Mouse (Mus musculus) intestine, embryonic 15.5 days (tissue): ENCODE measurements around the gene 1700024P04Rik. TPM values are rescaled to one million over a fixed set of nuclear protein-coding genes. Genes with fewer than 3 reads are reported as not detected.

Source experiments
- ATAC-seq: fragments of 200-750 bp; cut with Nextera tagmentation; 2 replicates; pipeline ENCODE4 v1.8.0; 2017; ENCODE audit warnings: moderate TSS enrichment, moderate library complexity
- H3K27ac ChIP-seq: fragments of 300-500 bp; sonication (generic); 2 replicates; pipeline ENCODE4 v1.5.1; 2015; ENCODE audit warnings: mild to moderate bottlenecking, inconsistent platforms
- H3K27me3 ChIP-seq: fragments of 300-500 bp; sonication (generic); replicated peaks from 2 replicates; pipeline ENCODE4 v1.6.1; 2015; ENCODE audit warnings: inconsistent platforms
- H3K36me3 ChIP-seq: fragments of 300-500 bp; sonication (generic); 2 replicates; pipeline ENCODE4 v1.6.1; 2015; ENCODE audit warnings: inconsistent platforms
- H3K4me1 ChIP-seq: fragments of 300-500 bp; sonication (generic); replicated peaks from 2 replicates; pipeline ENCODE4 v1.6.1; 2015; ENCODE audit warnings: inconsistent platforms
- H3K4me2 ChIP-seq: fragments of 300-500 bp; sonication (generic); replicated peaks from 2 replicates; pipeline ENCODE4 v1.6.1; 2015; ENCODE audit warnings: mild to moderate bottlenecking, inconsistent platforms
- H3K4me3 ChIP-seq: fragments of 300-500 bp; sonication (generic); replicated peaks from 2 replicates; pipeline ENCODE4 v1.5.1; 2015; ENCODE audit warnings: inconsistent platforms
- H3K9ac ChIP-seq: fragments of 300-500 bp; sonication (generic); 2 replicates; pipeline ENCODE4 v1.6.1; 2015; ENCODE audit warnings: inconsistent platforms
- H3K9me3 ChIP-seq: fragments of 300-500 bp; sonication (generic); 2 replicates; pipeline ENCODE4 v1.6.1; 2016; ENCODE audit warnings: inconsistent platforms
- WGBS: fragments of 180-500 bp; shearing (Covaris S2); methylation state at CpG from one replicate; pipeline ENCODE4 v1.1.7; 2015; 5-methylcytosine and 5-hydroxymethylcytosine counted together
- polyA plus RNA-seq: library from polyadenylated mRNA; unstranded; fragments of >200 nt; fragmentation: Nextera tagmentation; extraction: Ambion mirVana; gene quantifications from 2 replicates; pipeline ENCODE4 v1.2.1, GENCODE M21; 2015

Gene 1700024P04Rik
- polyA plus RNA-seq, 1 experiment from 2014 or later: not detected

- 87% methylated on average over 2 of the region's 2 CpGs for WGBS
- Histone ChIP-seq H3K9me3 (no peaks in the 10 kb centered on the region), H3K4me3 (no peak overlapping the region), H3K36me3 (no peaks in the 10 kb centered on the region), H3K9ac (no peak overlapping the region), H3K27ac (no peak overlapping the region), H3K27me3 (no peaks in the 10 kb centered on the region), H3K4me2 (no peak overlapping the region), H3K4me1 (peaks cover 4% of the 10 kb centered on the region; the same call in 1 of the 2 replicates)
- no peak for ATAC-seq
Observed at GRCm38 (mm10) chr13:98956209-98956608, 28.2 kb downstream of the 1700024P04Rik start.

GRCm38 (mm10) chr13:98955676-98956075, 28.7 kb downstream of the 1700024P04Rik start:
- Histone ChIP-seq H3K9me3 (no peaks in the 10 kb centered on the region), H3K4me1 (peaks cover 4% of the 10 kb centered on the region; the same call in 1 of the 2 replicates), H3K27ac (0 out of 2 replicates have a peak overlapping the region, but pooled peaks have one; percentile 44), H3K36me3 (no peaks in the 10 kb centered on the region), H3K9ac (no peak overlapping the region), H3K4me2 (no peak overlapping the region; the same call in 1 of the 2 replicates), H3K4me3 (no peak overlapping the region), H3K27me3 (no peaks in the 10 kb centered on the region)
- WGBS: 50% methylated on average over 6 of the region's 6 CpGs
- peak; percentile 93 for ATAC-seq

- H3K4me1 ChIP-seq: peaks cover 4% of the 10 kb centered on the region; the same call in 1 of the 2 replicates
- no peak overlapping the region for H3K4me3 ChIP-seq
- no peak overlapping the region for H3K9ac ChIP-seq
- peak overlapping the region; percentile 44; the same call in 1 of the 2 replicates for H3K27ac ChIP-seq
- WGBS: 11% methylated on average over 5 of the region's 5 CpGs
- no peaks in the 10 kb centered on the region for H3K9me3 ChIP-seq
- H3K36me3 ChIP-seq: no peaks in the 10 kb centered on the region
- peak; percentile 86 for ATAC-seq
- no peaks in the 10 kb centered on the region for H3K27me3 ChIP-seq
- no peak overlapping the region; the same call in 1 of the 2 replicates for H3K4me2 ChIP-seq
Observed at GRCm38 (mm10) chr13:98955226-98955625, 29.1 kb downstream of the 1700024P04Rik start.

GRCm38 (mm10) chr13:98953830-98954229, 30.5 kb downstream of the 1700024P04Rik start:
- Histone ChIP-seq H3K36me3 (no peaks in the 10 kb centered on the region), H3K27ac (no peak overlapping the region), H3K4me3 (no peak overlapping the region), H3K9ac (no peak overlapping the region), H3K4me1 (peaks cover 4% of the 10 kb centered on the region; the same call in 1 of the 2 replicates), H3K9me3 (no peaks in the 10 kb centered on the region), H3K4me2 (no peak overlapping the region), H3K27me3 (no peaks in the 10 kb centered on the region)
- no peak for ATAC-seq
- 73% methylated on average over 5 of the region's 5 CpGs for WGBS

GRCm38 (mm10) chr13:98951951-98952350, 32.4 kb downstream of the 1700024P04Rik start:
- peaks cover 4% of the 10 kb centered on the region; the same call in 1 of the 2 replicates for H3K4me1 ChIP-seq
- H3K27me3 ChIP-seq: no peaks in the 10 kb centered on the region
- no peak overlapping the region for H3K4me2 ChIP-seq
- no peak overlapping the region for H3K4me3 ChIP-seq
- H3K9ac ChIP-seq: no peak overlapping the region
- H3K27ac ChIP-seq: no peak overlapping the region
- no peak for ATAC-seq
- H3K9me3 ChIP-seq: no peaks in the 10 kb centered on the region
- H3K36me3 ChIP-seq: no peaks in the 10 kb centered on the region
- WGBS: 70% methylated on average over 7 of the region's 7 CpGs

GRCm38 (mm10) chr13:98948146-98948545, 36.2 kb downstream of the 1700024P04Rik start:
- Histone ChIP-seq H3K27ac (no peak overlapping the region), H3K9ac (no peak overlapping the region), H3K27me3 (no peaks in the 10 kb centered on the region), H3K4me2 (no peak overlapping the region), H3K4me3 (no peak overlapping the region), H3K36me3 (no peaks in the 10 kb centered on the region), H3K4me1 (no peaks in the 10 kb centered on the region), H3K9me3 (no peaks in the 10 kb centered on the region)
- 33% methylated on average over 4 of the region's 4 CpGs for WGBS
- no peak for ATAC-seq

GRCm38 (mm10) chr13:98946434-98946833, 37.9 kb downstream of the 1700024P04Rik start:
- Histone ChIP-seq H3K4me1 (peaks cover 3% of the 10 kb centered on the region; the same call in 1 of the 2 replicates), H3K36me3 (no peaks in the 10 kb centered on the region), H3K4me3 (no peak overlapping the region), H3K9ac (no peak overlapping the region), H3K27me3 (no peaks in the 10 kb centered on the region), H3K27ac (no peak overlapping the region), H3K9me3 (no peaks in the 10 kb centered on the region), H3K4me2 (no peak overlapping the region)
- no peak for ATAC-seq
- WGBS: 67% methylated on average over 7 of the region's 7 CpGs

- Histone ChIP-seq H3K36me3 (no peaks in the 10 kb centered on the region), H3K4me1 (peaks cover 3% of the 10 kb centered on the region; the same call in 1 of the 2 replicates), H3K27me3 (no peaks in the 10 kb centered on the region), H3K4me2 (no peak overlapping the region), H3K9me3 (no peaks in the 10 kb centered on the region), H3K27ac (no peak overlapping the region), H3K4me3 (no peak overlapping the region), H3K9ac (no peak overlapping the region)
- 38% methylated on average over 3 of the region's 3 CpGs for WGBS
- no peak for ATAC-seq
Observed at GRCm38 (mm10) chr13:98945908-98946307, 38.5 kb downstream of the 1700024P04Rik start.

GRCm38 (mm10) chr13:98945381-98945780, 39.0 kb downstream of the 1700024P04Rik start:
- 80% methylated on average over 4 of the region's 4 CpGs for WGBS
- Histone ChIP-seq H3K9me3 (no peaks in the 10 kb centered on the region), H3K9ac (no peak overlapping the region), H3K27me3 (no peaks in the 10 kb centered on the region), H3K27ac (no peak overlapping the region), H3K36me3 (no peaks in the 10 kb centered on the region), H3K4me3 (no peak overlapping the region), H3K4me1 (peaks cover 3% of the 10 kb centered on the region; the same call in 1 of the 2 replicates), H3K4me2 (no peak overlapping the region)
- no peak for ATAC-seq

- peak overlapping the region; percentile 39 for H3K4me2 ChIP-seq
- no peak overlapping the region for H3K9ac ChIP-seq
- H3K27ac ChIP-seq: no peak overlapping the region
- 0 out of 2 replicates have a peak overlapping the region, but pooled peaks have one; percentile 16 for H3K4me3 ChIP-seq
- H3K36me3 ChIP-seq: no peaks in the 10 kb centered on the region
- no peaks in the 10 kb centered on the region for H3K27me3 ChIP-seq
- no peaks in the 10 kb centered on the region for H3K9me3 ChIP-seq
- H3K4me1 ChIP-seq: peaks cover 3% of the 10 kb centered on the region; the same call in 1 of the 2 replicates
- ATAC-seq: 0 out of 2 replicates have a peak, but pooled peaks have one; percentile 45
- WGBS: 31% methylated on average over 7 of the region's 7 CpGs
Observed at GRCm38 (mm10) chr13:98944620-98945081, 39.7 kb downstream of the 1700024P04Rik start.

GRCm38 (mm10) chr13:98942360-98942759, 42.0 kb downstream of the 1700024P04Rik start:
- peak overlapping the region; percentile 26; the same call in 1 of the 2 replicates for H3K4me2 ChIP-seq
- peak overlapping the region; percentile 70 for H3K27ac ChIP-seq
- no peaks in the 10 kb centered on the region for H3K27me3 ChIP-seq
- no peaks in the 10 kb centered on the region for H3K36me3 ChIP-seq
- peak; percentile 63 for ATAC-seq
- no peaks in the 10 kb centered on the region for H3K9me3 ChIP-seq
- H3K4me3 ChIP-seq: no peak overlapping the region
- H3K9ac ChIP-seq: no peak overlapping the region
- H3K4me1 ChIP-seq: peaks cover 3% of the 10 kb centered on the region; the same call in 1 of the 2 replicates
- 31% methylated on average over 6 of the region's 6 CpGs for WGBS

GRCm38 (mm10) chr13:98941829-98942343, 42.5 kb downstream of the 1700024P04Rik start:
- H3K4me1 ChIP-seq: peaks cover 3% of the 10 kb centered on the region; the same call in 1 of the 2 replicates
- H3K36me3 ChIP-seq: no peaks in the 10 kb centered on the region
- no peak overlapping the region for H3K9ac ChIP-seq
- no peaks in the 10 kb centered on the region for H3K9me3 ChIP-seq
- peak overlapping the region; percentile 81 for H3K27ac ChIP-seq
- 56% methylated on average over 7 of the region's 7 CpGs for WGBS
- no peak overlapping the region for H3K4me3 ChIP-seq
- H3K27me3 ChIP-seq: no peaks in the 10 kb centered on the region
- H3K4me2 ChIP-seq: peak overlapping the region; percentile 33; the same call in 1 of the 2 replicates
- ATAC-seq: peak; percentile 94

GRCm38 (mm10) chr13:98937108-98937507, 47.3 kb downstream of the 1700024P04Rik start:
- Histone ChIP-seq H3K36me3 (no peaks in the 10 kb centered on the region), H3K27me3 (no peaks in the 10 kb centered on the region), H3K4me1 (no peaks in the 10 kb centered on the region; the same call in 1 of the 2 replicates), H3K27ac (no peak overlapping the region), H3K9ac (no peak overlapping the region), H3K9me3 (no peaks in the 10 kb centered on the region), H3K4me3 (no peak overlapping the region), H3K4me2 (no peak overlapping the region)
- WGBS: 70% methylated on average over 6 of the region's 6 CpGs
- ATAC-seq: no peak
